Mouse (Mus musculus): Measurements from ENCODE around the gene Mfap5. TPM values are rescaled to one million over a fixed set of nuclear protein-coding genes. Genes with fewer than 3 reads are reported as not detected.
"Not testable (repeated sequence)": the region's sequence is repeated elsewhere in the genome, so short reads cannot be mapped to it uniquely, and the experiment has no call there.

The Mfap5 gene
- total RNA-seq (2022): 10 to 100 TPM; 15.7 to 18.2 (median 18.0) TPM

GRCm38 (mm10) chr6:122505545-122505944 is at the start of gene Mfap5:
Mfap5 (plus strand) TSS chr6:122505845.
- DNase-seq (ENCODE audit: low spot score): no peak

GRCm38 (mm10) chr6:122458946-122459693 is 46.5 kb upstream of the Mfap5 start:
- no peak for DNase-seq (ENCODE audit: low spot score)

- DNase-seq (ENCODE audit: low spot score): no peak
Observed at GRCm38 (mm10) chr6:122466092-122466713, 39.4 kb upstream of the Mfap5 start.

- no peak for DNase-seq (ENCODE audit: low spot score)
Observed at GRCm38 (mm10) chr6:122469030-122469640, 36.5 kb upstream of the Mfap5 start.

GRCm38 (mm10) chr6:122470240-122470639 is 35.4 kb upstream of the Mfap5 start:
- no peak for DNase-seq (ENCODE audit: low spot score)

GRCm38 (mm10) chr6:122471461-122471860 is 34.2 kb upstream of the Mfap5 start:
- not testable (repeated sequence) for DNase-seq (ENCODE audit: low spot score)

- no peak for DNase-seq (ENCODE audit: low spot score)
Observed at GRCm38 (mm10) chr6:122478062-122478461, 27.6 kb upstream of the Mfap5 start.

- no peak for DNase-seq (ENCODE audit: low spot score)
Observed at GRCm38 (mm10) chr6:122485401-122486296, 20.0 kb upstream of the Mfap5 start.

GRCm38 (mm10) chr6:122486297-122487117 is 19.1 kb upstream of the Mfap5 start:
- no peak for DNase-seq (ENCODE audit: low spot score)

- DNase-seq (ENCODE audit: low spot score): no peak
Observed at GRCm38 (mm10) chr6:122490929-122491512, 14.6 kb upstream of the Mfap5 start.

GRCm38 (mm10) chr6:122491557-122491956 is 14.1 kb upstream of the Mfap5 start:
- peak; percentile 58 for DNase-seq (ENCODE audit: low spot score)

GRCm38 (mm10) chr6:122492479-122492878 is 13.2 kb upstream of the Mfap5 start:
- DNase-seq (ENCODE audit: low spot score): no peak

GRCm38 (mm10) chr6:122493799-122494472 is 11.7 kb upstream of the Mfap5 start:
- no peak for DNase-seq (ENCODE audit: low spot score)

- DNase-seq (ENCODE audit: low spot score): no peak
Observed at GRCm38 (mm10) chr6:122495082-122495881, 10.4 kb upstream of the Mfap5 start.

- DNase-seq (ENCODE audit: low spot score): peak; percentile 48
Observed at GRCm38 (mm10) chr6:122496501-122496900, 9.1 kb upstream of the Mfap5 start.

- no peak for DNase-seq (ENCODE audit: low spot score)
Observed at GRCm38 (mm10) chr6:122498661-122499060, 7.0 kb upstream of the Mfap5 start, which contains the start of gene Rimklb. Rimklb (minus strand) TSS chr6:122498761.

- no peak for DNase-seq (ENCODE audit: low spot score)
Observed at GRCm38 (mm10) chr6:122505041-122505440, 604 bp upstream of the Mfap5 start.

- peak; percentile 87 for DNase-seq (ENCODE audit: low spot score)
Observed at GRCm38 (mm10) chr6:122508494-122508893, 2.8 kb downstream of the Mfap5 start.
